Mouse (Mus musculus): Measurements from ENCODE around the gene Gltp.

Gltp gene

GRCm38 (mm10) chr5:114702403-114703392, 11.9 kb upstream of the Gltp start:
- no peak for DNase-seq (ENCODE audit: low spot score in 2 of 2)

- DNase-seq (ENCODE audit: low spot score in 2 of 2): no peak
Measured at GRCm38 (mm10) chr5:114699015-114699414, 8.2 kb upstream of the Gltp start.

GRCm38 (mm10) chr5:114698044-114698746, 7.4 kb upstream of the Gltp start:
- peak; percentile 55 to 61 for DNase-seq (ENCODE audit: low spot score in 2 of 2)

GRCm38 (mm10) chr5:114696939-114697338, 6.2 kb upstream of the Gltp start:
- DNase-seq (ENCODE audit: low spot score in 2 of 2): no peak

- no peak for DNase-seq (ENCODE audit: low spot score in 2 of 2)
Measured at GRCm38 (mm10) chr5:114695775-114696174, 5.0 kb upstream of the Gltp start.

GRCm38 (mm10) chr5:114689700-114690366, 951 bp downstream of the Gltp start:
- DNase-seq (ENCODE audit: low spot score in 2 of 2): no peak

- DNase-seq (ENCODE audit: low spot score in 2 of 2): no peak
Measured at GRCm38 (mm10) chr5:114688703-114689102, 2.1 kb downstream of the Gltp start.

- no peak for DNase-seq (ENCODE audit: low spot score in 2 of 2)
Measured at GRCm38 (mm10) chr5:114687901-114688300, 2.9 kb downstream of the Gltp start.

GRCm38 (mm10) chr5:114686726-114687210, 4.0 kb downstream of the Gltp start:
- DNase-seq (ENCODE audit: low spot score in 2 of 2): no peak

GRCm38 (mm10) chr5:114685986-114686385, 4.8 kb downstream of the Gltp start:
- no peak for DNase-seq (ENCODE audit: low spot score in 2 of 2)

- DNase-seq (ENCODE audit: low spot score in 2 of 2): no peak
Measured at GRCm38 (mm10) chr5:114681717-114682116, 9.1 kb downstream of the Gltp start.

GRCm38 (mm10) chr5:114680676-114681285, 10.0 kb downstream of the Gltp start:
- DNase-seq (ENCODE audit: low spot score in 2 of 2): no peak

GRCm38 (mm10) chr5:114679841-114680591, 10.8 kb downstream of the Gltp start:
- no peak for DNase-seq (ENCODE audit: low spot score in 2 of 2)

- DNase-seq (ENCODE audit: low spot score in 2 of 2): no peak
Measured at GRCm38 (mm10) chr5:114674594-114674993, 16.2 kb downstream of the Gltp start.

- DNase-seq (ENCODE audit: low spot score in 2 of 2): no peak
Measured at GRCm38 (mm10) chr5:114673114-114673513, 17.7 kb downstream of the Gltp start.

- no peak for DNase-seq (ENCODE audit: low spot score in 2 of 2)
Measured at GRCm38 (mm10) chr5:114669014-114669413, 21.8 kb downstream of the Gltp start.

GRCm38 (mm10) chr5:114667228-114667856, 23.4 kb downstream of the Gltp start:
- DNase-seq (ENCODE audit: low spot score in 2 of 2): peak; percentile 93 to 95

GRCm38 (mm10) chr5:114666659-114667058, 24.1 kb downstream of the Gltp start:
- DNase-seq (ENCODE audit: low spot score in 2 of 2): no peak

- no peak for DNase-seq (ENCODE audit: low spot score in 2 of 2)
Measured at GRCm38 (mm10) chr5:114664750-114665149, 26.0 kb downstream of the Gltp start.

- no peak for DNase-seq (ENCODE audit: low spot score in 2 of 2)
Measured at GRCm38 (mm10) chr5:114664139-114664538, 26.6 kb downstream of the Gltp start.
